Mouse (Mus musculus) cerebellum, adult (tissue): ENCODE results near the gene Kpna4.
A peak's percentile ranks its signal among the peaks of the same experiment; 100 is the strongest.

Experiments
- ATAC-seq: cut with Nextera tagmentation; 2 replicates; pipeline ENCODE4 v1.9.2; 2017; ENCODE audit warnings: mild to moderate bottlenecking, moderate library complexity, mixed read lengths; ENCODE audit not compliant: insufficient number of reproducible peaks, low FRiP score, low TSS enrichment

The Kpna4 gene

GRCm38 (mm10) chr3:69126509-69127345, at the start of gene Kpna4:
Gene Kpna4, minus strand, starts transcription at chr3:69127113.
- ATAC-seq: peak; percentile 98

- ATAC-seq: no peak
Observed at GRCm38 (mm10) chr3:69175229-69175628, 48.3 kb upstream of the Kpna4 start.

- no peak for ATAC-seq
Observed at GRCm38 (mm10) chr3:69171123-69171522, 44.2 kb upstream of the Kpna4 start.

GRCm38 (mm10) chr3:69169796-69170195, 42.9 kb upstream of the Kpna4 start:
- no peak for ATAC-seq

- ATAC-seq: no peak
Observed at GRCm38 (mm10) chr3:69168724-69169123, 41.8 kb upstream of the Kpna4 start.

- ATAC-seq: no peak
Observed at GRCm38 (mm10) chr3:69163057-69163456, 36.1 kb upstream of the Kpna4 start.

- no peak for ATAC-seq
Observed at GRCm38 (mm10) chr3:69160429-69160828, 33.5 kb upstream of the Kpna4 start.

- ATAC-seq: no peak
Observed at GRCm38 (mm10) chr3:69159501-69159900, 32.6 kb upstream of the Kpna4 start.

- ATAC-seq: no peak
Observed at GRCm38 (mm10) chr3:69157886-69158285, 31.0 kb upstream of the Kpna4 start.

GRCm38 (mm10) chr3:69156484-69156883, 29.6 kb upstream of the Kpna4 start:
- ATAC-seq: no peak

- ATAC-seq: no peak
Observed at GRCm38 (mm10) chr3:69154691-69155090, 27.8 kb upstream of the Kpna4 start.

GRCm38 (mm10) chr3:69150921-69151320, 24.0 kb upstream of the Kpna4 start:
- no peak for ATAC-seq

GRCm38 (mm10) chr3:69142372-69142994, 15.6 kb upstream of the Kpna4 start:
- ATAC-seq: no peak

- no peak for ATAC-seq
Observed at GRCm38 (mm10) chr3:69140851-69141250, 13.9 kb upstream of the Kpna4 start.

GRCm38 (mm10) chr3:69136059-69136458, 9.1 kb upstream of the Kpna4 start:
- ATAC-seq: no peak

- ATAC-seq: no peak
Observed at GRCm38 (mm10) chr3:69130973-69131372, 4.1 kb upstream of the Kpna4 start.

- no peak for ATAC-seq
Observed at GRCm38 (mm10) chr3:69127693-69128092, 780 bp upstream of the Kpna4 start.

GRCm38 (mm10) chr3:69127346-69127678, 399 bp upstream of the Kpna4 start:
- no peak for ATAC-seq

GRCm38 (mm10) chr3:69125891-69126508, 913 bp downstream of the Kpna4 start:
- no peak for ATAC-seq

- no peak for ATAC-seq
Observed at GRCm38 (mm10) chr3:69125461-69125860, 1.5 kb downstream of the Kpna4 start.

GRCm38 (mm10) chr3:69118827-69119226, 8.1 kb downstream of the Kpna4 start:
- ATAC-seq: peak; percentile 56
